8 mouse cellular contexts compared by ENCODE assay signal in the genomic region with DNA sequence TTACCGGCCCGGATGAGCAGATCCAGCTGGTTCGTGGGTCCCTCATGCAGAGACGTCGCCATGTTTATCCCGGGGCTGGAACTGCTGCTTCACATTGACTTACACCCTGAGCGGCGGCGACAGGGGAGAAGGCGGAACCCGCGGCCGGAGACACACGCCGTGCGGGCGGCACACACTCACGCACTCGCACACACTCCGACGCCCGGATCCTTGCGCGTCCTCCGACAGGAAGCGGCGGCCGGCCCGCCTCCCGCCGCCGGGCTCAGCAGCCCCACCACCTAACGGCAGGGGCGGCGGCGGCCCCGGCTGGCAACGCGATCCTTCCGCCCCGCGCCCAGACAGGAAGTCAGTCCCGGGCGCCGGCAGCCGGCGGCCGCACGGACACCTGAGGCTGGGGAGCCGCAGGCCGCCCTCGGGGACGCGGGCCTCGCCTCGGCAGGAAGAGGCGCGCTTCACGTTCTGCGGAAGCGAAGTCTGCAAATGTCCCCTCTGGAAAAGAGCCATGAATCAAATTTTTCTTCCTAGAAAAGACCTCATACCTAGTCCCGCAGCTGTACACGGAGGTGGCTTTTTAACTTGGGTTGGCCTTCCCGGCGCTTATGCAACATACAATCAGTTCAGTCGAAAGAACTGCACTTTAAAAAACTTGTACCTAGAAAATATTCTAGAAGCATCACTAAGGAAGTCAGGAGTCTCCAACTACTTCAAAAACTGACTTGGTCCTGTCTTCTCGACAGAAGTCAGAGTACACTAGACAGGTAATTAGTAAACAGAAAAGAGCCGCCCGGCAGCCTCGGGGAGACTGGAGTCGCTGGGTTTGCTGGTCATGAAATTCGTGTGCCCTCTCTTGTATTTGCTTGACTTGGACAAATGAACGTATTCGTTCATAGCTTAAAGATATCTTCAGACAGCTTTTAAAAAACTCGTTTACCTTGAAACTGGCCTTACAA. TPM values are rescaled to one million over a fixed set of nuclear protein-coding genes. Genes with fewer than 3 reads are reported as not detected.
DNase-seq lines count a peak whose midpoint lies in the region; ATAC-seq and TF ChIP-seq lines count a peak whose summit lies in the region.

No protein-coding gene starts in this region.

- no peaks in the 10 kb centered on the region for H3K36me3 ChIP-seq in hindbrain, postnatal 0 days (ENCODE audit: insufficient read depth, low read length)
- no peaks in the 10 kb centered on the region for H3K36me3 ChIP-seq in macrophage (ENCODE audit: inconsistent target)

- peaks cover 84% of the 10 kb centered on the region for H3K79me2 ChIP-seq in macrophage (ENCODE audit: inconsistent target)

- H3K9me3 ChIP-seq in hindbrain, postnatal 0 days (ENCODE audit: low read length): no peaks in the 10 kb centered on the region

- no peaks in the 10 kb centered on the region for H3K4me1 ChIP-seq in hindbrain, postnatal 0 days (ENCODE audit: insufficient read depth, low read length)

- ATAC-seq in common myeloid progenitor, adult 5-6 weeks (replicated peaks; ENCODE audit: low read depth, poor library complexity, severe bottlenecking): peak; percentile 49
- ATAC-seq in hindbrain, postnatal 0 days: peak; percentile 72

- H3K4me3 ChIP-seq in gastrocnemius, adult 2 months: peak overlapping the region; percentile 95
- peak overlapping the region; percentile 99 for H3K4me3 ChIP-seq in hindbrain, postnatal 0 days (ENCODE audit: low read length)
- H3K4me3 ChIP-seq in left cerebral cortex, adult 2 months: peak overlapping the region; percentile 97
- H3K4me3 ChIP-seq in macrophage (ENCODE audit: inconsistent target): peak overlapping the region; percentile 32

- under 1% methylated on average over 75 of the region's 75 CpGs for WGBS in hindbrain, postnatal 0 days
- WGBS in macrophage (ENCODE audit: missing documents): 3% methylated on average over 69 of the region's 75 CpGs

- intact Hi-C loops in gastrocnemius, adult 2 months (cut with DNase I): loop anchor here (10.0 kb wide), 1 partner anchor 987 kb away; the partner anchor contains the start of gene Foxo1
- intact Hi-C loops in left cerebral cortex, adult 2 months (cut with DNase I): loop anchor here (2.0 to 5.0 kb wide), 3 partner anchors 40 to 140 kb away; partner anchors contain the start of gene Naa15

- peak; percentile 91 for DNase-seq in ZHBTc4 (ENCODE audit: low read depth, low spot score)
- peak; percentile 93 for DNase-seq in gastrocnemius, adult 2 months
- peak; percentile 91 for DNase-seq in hindbrain, postnatal 0 days (ENCODE audit: low spot score)
- DNase-seq in left cerebral cortex, adult 2 months (ENCODE audit: extremely low spot score in 1 of 2, low spot score in 2 of 2): peak; percentile 80 to 86
- DNase-seq in retina, postnatal 7 days (ENCODE audit: low read depth, low spot score): peak; percentile 78
- peak; percentile 72 to 80 for DNase-seq in urinary bladder, adult 18-20 months (ENCODE audit: low spot score in 2 of 2)

- H3K27ac ChIP-seq in gastrocnemius, adult 2 months: peak overlapping the region; percentile 99
- H3K27ac ChIP-seq in hindbrain, postnatal 0 days: peak overlapping the region; percentile 97
- peak overlapping the region; percentile 96 for H3K27ac ChIP-seq in left cerebral cortex, adult 2 months
- peak overlapping the region; percentile 53 for H3K27ac ChIP-seq in macrophage

- peak overlapping the region; percentile 88 for H3K9ac ChIP-seq in hindbrain, postnatal 0 days (replicated peaks; ENCODE audit: low read length)

- no peaks in the 10 kb centered on the region for H3K27me3 ChIP-seq in hindbrain, postnatal 0 days (ENCODE audit: insufficient read depth, low read length)

- peak overlapping the region; percentile 81 for H3K4me2 ChIP-seq in hindbrain, postnatal 0 days (ENCODE audit: low read depth, low read length)

- peak; percentile 19; the same call in 1 of the 2 replicates for TF ChIP-seq CTCF in gastrocnemius, adult 2 months (IDR thresholded peaks at IDR 0.05)
- TF ChIP-seq CTCF in hindbrain, postnatal 0 days (IDR thresholded peaks at IDR 0.05; ENCODE audit: low read depth): no peak
- TF ChIP-seq CTCF in left cerebral cortex, adult 2 months (IDR thresholded peaks at IDR 0.05): no peak; the same call in 1 of the 2 replicates

RNA-seq across cellular contexts. Expression of gene Noct, which starts 53.2 kb away (rescaled TPM):
- 4.7 and 5.5 TPM in 2 replicates for total RNA-seq in common myeloid progenitor, adult 5-6 weeks (2017)
- 10 to 100 TPM; 23.7 to 34.3 TPM for total RNA-seq in gastrocnemius, adult 2 months (2021)
- 40.8 and 41.9 TPM in 2 replicates for total RNA-seq in hindbrain, postnatal 0 days (2014; rRNA removed)
- 27.7 and 31.6 TPM in 2 replicates for polyA plus RNA-seq in hindbrain, postnatal 0 days (2015; fragmentation: Nextera tagmentation; extraction: Ambion mirVana)
- 10 to 100 TPM; 54.1 to 55.2 TPM for total RNA-seq in left cerebral cortex, adult 2 months (2021)
- 1,000 to 10,000 TPM in 5 of 26 experiments, 100 to 1,000 TPM in 5, 10 to 100 TPM in 12, 1 to 10 TPM in 4; 7.5 to 1,895 (median 41.6) TPM for total RNA-seq in macrophage (2018; cell fraction: chromatin; rRNA removed)
- total RNA-seq in macrophage (2018; cell fraction: cytosol; rRNA removed): 100 to 1,000 TPM in 3 of 26 experiments, 10 to 100 TPM in 6, 1 to 10 TPM in 16, under 1 TPM in 1; 0.83 to 211 (median 4.4) TPM
- total RNA-seq in macrophage (2018; cell fraction: nucleus; rRNA removed): 1,000 to 10,000 TPM in 5 of 26 experiments, 100 to 1,000 TPM in 5, 10 to 100 TPM in 12, 1 to 10 TPM in 4; 6.4 to 1,914 (median 55.8) TPM
- 3.9 to 14.9 TPM (median 7.7 TPM) in 3 replicates for polyA plus RNA-seq in macrophage (2018)

Comparison
In these comparisons a context has a peak if more than half of its experiments do, and no peak if none do; other contexts are left out.
1. Peak in every context shown above with its lines: DNase-seq, ATAC-seq, H3K4me3 ChIP-seq and H3K27ac ChIP-seq.
2. H3K4me3 ChIP-seq: peak in every context shown above with its lines; median percentile 99 in hindbrain, postnatal 0 days; 97 in left cerebral cortex, adult 2 months; 95 in gastrocnemius, adult 2 months; 32 in macrophage.